Mouse (Mus musculus): ENCODE results near the gene Cdc5l. TPM values are rescaled to one million over a fixed set of nuclear protein-coding genes. Genes with fewer than 3 reads are reported as not detected.

Gene Cdc5l
- polyA plus RNA-seq, 1 experiment from 2014 or later: 21.7 TPM

GRCm38 (mm10) chr17:45402126-45402525 lies 31.4 kb downstream of the Cdc5l start:
- Histone ChIP-seq H3K4me1 (ENCODE audit: insufficient read depth) (no peaks in the 10 kb centered on the region), H3K9ac (replicated peaks) (no peak overlapping the region), H3K9me3 (ENCODE audit: low read length) (no peaks in the 10 kb centered on the region), H3K27me3 (ENCODE audit: insufficient read depth, low read length) (no peaks in the 10 kb centered on the region), H3K27ac (ENCODE audit: low read depth) (no peak overlapping the region), H3K36me3 (replicated peaks; ENCODE audit: insufficient read depth, low read length) (peaks cover 34% of the 10 kb centered on the region), H3K4me3 (ENCODE audit: low read depth, low read length) (no peak overlapping the region), H3K4me2 (ENCODE audit: low read depth, low read length) (no peak overlapping the region)
- ATAC-seq (no peak), DNase-seq (no peak)
- TF ChIP-seq EP300 (IDR thresholded peaks at IDR 0.05; ENCODE audit: low read depth): no peak
- WGBS (ENCODE audit: insufficient replicate concordance): 88% methylated on average over 1 of the region's 1 CpGs

GRCm38 (mm10) chr17:45401126-45401905 lies 32.2 kb downstream of the Cdc5l start:
- no peaks in the 10 kb centered on the region for H3K9me3 ChIP-seq (ENCODE audit: low read length)
- peaks cover 33% of the 10 kb centered on the region for H3K36me3 ChIP-seq (replicated peaks; ENCODE audit: insufficient read depth, low read length)
- ATAC-seq: no peak
- TF ChIP-seq EP300 (IDR thresholded peaks at IDR 0.05; ENCODE audit: low read depth) (no peak), CTCF (IDR thresholded peaks at IDR 0.05; ENCODE audit: low read depth) (no peak)
- no peaks in the 10 kb centered on the region for H3K27me3 ChIP-seq (ENCODE audit: insufficient read depth, low read length)
- H3K4me3 ChIP-seq (ENCODE audit: low read depth, low read length): no peak overlapping the region
- H3K4me2 ChIP-seq (ENCODE audit: low read depth, low read length): no peak overlapping the region
- H3K9ac ChIP-seq (replicated peaks): no peak overlapping the region
- H3K27ac ChIP-seq (ENCODE audit: low read depth): no peak overlapping the region
- WGBS (ENCODE audit: insufficient replicate concordance): 82% methylated on average over 5 of the region's 5 CpGs
- DNase-seq: no peak
- no peaks in the 10 kb centered on the region for H3K4me1 ChIP-seq (ENCODE audit: insufficient read depth)

GRCm38 (mm10) chr17:45398021-45398420 lies 35.5 kb downstream of the Cdc5l start:
- no peak overlapping the region for H3K4me2 ChIP-seq (ENCODE audit: low read depth, low read length)
- TF ChIP-seq EP300 (IDR thresholded peaks at IDR 0.05; ENCODE audit: low read depth) (no peak), CTCF (IDR thresholded peaks at IDR 0.05; ENCODE audit: low read depth) (no peak)
- H3K4me3 ChIP-seq (ENCODE audit: low read depth, low read length): no peak overlapping the region
- no peaks in the 10 kb centered on the region for H3K4me1 ChIP-seq (ENCODE audit: insufficient read depth)
- no peaks in the 10 kb centered on the region for H3K9me3 ChIP-seq (ENCODE audit: low read length)
- ATAC-seq (no peak), DNase-seq (no peak)
- H3K27me3 ChIP-seq (ENCODE audit: insufficient read depth, low read length): no peaks in the 10 kb centered on the region
- peaks cover 20% of the 10 kb centered on the region for H3K36me3 ChIP-seq (replicated peaks; ENCODE audit: insufficient read depth, low read length)
- no peak overlapping the region for H3K9ac ChIP-seq (replicated peaks)
- no peak overlapping the region for H3K27ac ChIP-seq (ENCODE audit: low read depth)
- WGBS (ENCODE audit: insufficient replicate concordance): 94% methylated on average over 2 of the region's 2 CpGs

GRCm38 (mm10) chr17:45397541-45397940 lies 36.0 kb downstream of the Cdc5l start:
- peaks cover 19% of the 10 kb centered on the region for H3K36me3 ChIP-seq (replicated peaks; ENCODE audit: insufficient read depth, low read length)
- H3K4me2 ChIP-seq (ENCODE audit: low read depth, low read length): no peak overlapping the region
- ATAC-seq: no peak
- H3K27me3 ChIP-seq (ENCODE audit: insufficient read depth, low read length): no peaks in the 10 kb centered on the region
- no peaks in the 10 kb centered on the region for H3K4me1 ChIP-seq (ENCODE audit: insufficient read depth)
- no peak overlapping the region for H3K4me3 ChIP-seq (ENCODE audit: low read depth, low read length)
- no peak overlapping the region for H3K27ac ChIP-seq (ENCODE audit: low read depth)
- H3K9ac ChIP-seq (replicated peaks): no peak overlapping the region
- no peaks in the 10 kb centered on the region for H3K9me3 ChIP-seq (ENCODE audit: low read length)
- TF ChIP-seq EP300 (IDR thresholded peaks at IDR 0.05; ENCODE audit: low read depth) (no peak), CTCF (IDR thresholded peaks at IDR 0.05; ENCODE audit: low read depth) (peak; percentile 51)
- no peak for DNase-seq
- 65% methylated on average over 3 of the region's 3 CpGs for WGBS (ENCODE audit: insufficient replicate concordance)

GRCm38 (mm10) chr17:45394612-45395011 lies 38.9 kb downstream of the Cdc5l start:
- DNase-seq: no peak
- WGBS (ENCODE audit: insufficient replicate concordance): 62% methylated on average over 9 of the region's 9 CpGs
- TF ChIP-seq CTCF (IDR thresholded peaks at IDR 0.05; ENCODE audit: low read depth): no peak
- no peak for TF ChIP-seq EP300 (IDR thresholded peaks at IDR 0.05; ENCODE audit: low read depth)

GRCm38 (mm10) chr17:45393765-45394164 lies 39.8 kb downstream of the Cdc5l start:
- Histone ChIP-seq H3K4me2 (ENCODE audit: low read depth, low read length) (no peak overlapping the region), H3K27ac (ENCODE audit: low read depth) (no peak overlapping the region), H3K9ac (replicated peaks) (no peak overlapping the region), H3K27me3 (ENCODE audit: insufficient read depth, low read length) (no peaks in the 10 kb centered on the region), H3K36me3 (replicated peaks; ENCODE audit: insufficient read depth, low read length) (peaks cover 44% of the 10 kb centered on the region), H3K4me3 (ENCODE audit: low read depth, low read length) (no peak overlapping the region), H3K4me1 (ENCODE audit: insufficient read depth) (no peaks in the 10 kb centered on the region), H3K9me3 (ENCODE audit: low read length) (no peaks in the 10 kb centered on the region)
- 91% methylated on average over 3 of the region's 3 CpGs for WGBS (ENCODE audit: insufficient replicate concordance)
- DNase-seq: no peak
- TF ChIP-seq EP300 (IDR thresholded peaks at IDR 0.05; ENCODE audit: low read depth) (no peak), CTCF (IDR thresholded peaks at IDR 0.05; ENCODE audit: low read depth) (no peak)
- no peak for ATAC-seq

More at GRCm38 (mm10) chr17:45394612-45395011, 38.9 kb downstream of the Cdc5l start:
- H3K4me1 ChIP-seq (ENCODE audit: insufficient read depth): no peaks in the 10 kb centered on the region
- no peak overlapping the region for H3K9ac ChIP-seq (replicated peaks)
- no peak overlapping the region for H3K4me2 ChIP-seq (ENCODE audit: low read depth, low read length)
- H3K36me3 ChIP-seq (replicated peaks; ENCODE audit: insufficient read depth, low read length): peaks cover 44% of the 10 kb centered on the region
- H3K9me3 ChIP-seq (ENCODE audit: low read length): no peaks in the 10 kb centered on the region
- no peak overlapping the region for H3K4me3 ChIP-seq (ENCODE audit: low read depth, low read length)
- no peak overlapping the region for H3K27ac ChIP-seq (ENCODE audit: low read depth)
- H3K27me3 ChIP-seq (ENCODE audit: insufficient read depth, low read length): no peaks in the 10 kb centered on the region
- ATAC-seq: no peak
